Mouse (Mus musculus) frontal cortex, postnatal 14 days (tissue): ENCODE results near the gene Timm13.

Experiments
- DNase-seq, 2 experiments: peaks; one replicate each; pipeline ENCODE4 v3.0.0; 2022; ENCODE audit warnings: low spot score in 2 of 2

Gene Timm13

DNA sequence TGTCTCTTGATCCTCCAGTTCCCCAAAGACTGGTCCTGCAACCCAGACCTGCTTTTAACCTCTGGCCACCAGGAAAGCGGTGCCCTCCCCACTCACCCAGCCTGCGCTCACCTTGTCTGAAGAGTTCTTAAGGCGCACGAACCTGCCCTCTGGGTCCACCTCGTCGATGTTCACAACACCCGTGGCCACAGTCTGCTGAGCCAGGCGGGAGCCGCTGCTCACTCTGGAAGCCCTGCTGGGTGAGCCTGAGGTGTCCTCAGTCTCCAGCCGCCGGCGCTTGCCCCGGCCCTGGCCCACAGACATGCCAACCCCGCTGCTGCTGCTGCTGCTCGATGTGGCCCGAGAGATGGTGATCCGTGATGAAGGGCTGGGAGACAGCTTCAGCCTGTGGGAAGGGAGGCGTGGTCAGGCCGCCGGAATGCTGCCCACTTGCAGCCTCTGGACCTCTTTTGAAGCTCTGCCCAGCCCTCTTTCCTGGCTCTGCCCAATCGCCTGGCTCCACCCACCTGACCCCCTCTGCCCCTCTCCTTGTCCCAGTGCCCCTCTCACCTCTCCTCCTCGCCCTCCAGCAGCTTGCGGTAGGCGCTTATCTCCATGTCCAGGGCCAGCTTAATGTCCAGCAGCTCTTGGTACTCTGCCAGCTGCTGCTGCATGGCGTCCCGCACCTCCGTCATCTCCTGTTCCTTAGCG lies 3.4 kb upstream of the Timm13 start:
- no peak for DNase-seq

GRCm38 (mm10) chr10:80903282-80903681 lies 2.5 kb upstream of the Timm13 start:
- DNase-seq, result no peak

GRCm38 (mm10) chr10:80902273-80902940 lies 1.6 kb upstream of the Timm13 start:
- no peak for DNase-seq

GRCm38 (mm10) chr10:80901409-80902272 lies 872 bp upstream of the Timm13 start:
- no peak for DNase-seq

- DNase-seq, result no peak
These were observed 1.0 kb downstream of the Timm13 start for GRCm38 (mm10) chr10:80899591-80900317.

GRCm38 (mm10) chr10:80899074-80899473 lies 1.7 kb downstream of the Timm13 start:
- no peak for DNase-seq

GRCm38 (mm10) chr10:80897861-80898510 lies 2.8 kb downstream of the Timm13 start:
- DNase-seq, result peak in 1 of 2 experiments; percentile 55

DNA sequence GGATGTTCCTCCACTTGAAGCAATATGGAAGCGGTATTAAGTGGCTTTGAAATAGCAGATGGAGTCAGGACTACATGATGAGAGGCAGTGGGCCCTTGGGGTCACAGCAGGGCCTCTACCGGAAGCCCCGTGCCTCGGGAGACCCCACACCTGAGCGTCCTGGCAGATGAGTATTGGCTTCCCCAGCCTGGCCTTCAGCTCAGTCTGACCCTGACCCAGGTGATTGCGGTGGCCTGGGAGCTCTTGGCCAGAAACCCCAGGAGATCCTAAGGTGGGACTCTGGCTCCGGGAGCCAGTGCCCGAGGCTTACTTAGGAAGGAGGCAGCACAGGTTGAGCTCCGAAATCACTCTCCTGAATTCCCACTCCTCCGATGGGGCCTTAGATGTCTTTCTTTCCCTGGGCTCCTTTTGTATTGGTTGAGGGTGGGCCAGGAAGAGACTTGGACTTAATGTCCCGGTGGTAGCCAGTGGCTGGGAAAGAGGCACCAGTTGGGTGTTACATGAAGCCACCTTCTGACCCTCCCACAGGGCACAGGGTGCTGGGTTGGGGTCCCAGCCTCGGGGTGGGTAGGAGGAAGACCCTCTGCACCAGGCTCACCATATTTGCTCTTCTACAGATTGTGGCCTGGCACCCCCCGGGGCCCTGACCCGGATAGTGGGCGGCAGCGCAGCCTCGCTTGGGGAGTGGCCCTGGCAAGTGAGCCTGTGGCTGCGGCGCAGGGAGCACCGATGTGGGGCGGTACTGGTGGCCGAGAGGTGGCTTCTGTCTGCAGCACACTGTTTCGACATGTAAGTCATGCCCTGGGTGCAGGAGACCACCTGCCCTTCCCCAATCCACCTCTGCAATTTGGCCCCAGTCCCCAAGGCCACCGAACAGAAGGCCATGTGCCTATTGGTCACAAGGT lies 3.9 kb downstream of the Timm13 start:
- DNase-seq, result no peak

DNA sequence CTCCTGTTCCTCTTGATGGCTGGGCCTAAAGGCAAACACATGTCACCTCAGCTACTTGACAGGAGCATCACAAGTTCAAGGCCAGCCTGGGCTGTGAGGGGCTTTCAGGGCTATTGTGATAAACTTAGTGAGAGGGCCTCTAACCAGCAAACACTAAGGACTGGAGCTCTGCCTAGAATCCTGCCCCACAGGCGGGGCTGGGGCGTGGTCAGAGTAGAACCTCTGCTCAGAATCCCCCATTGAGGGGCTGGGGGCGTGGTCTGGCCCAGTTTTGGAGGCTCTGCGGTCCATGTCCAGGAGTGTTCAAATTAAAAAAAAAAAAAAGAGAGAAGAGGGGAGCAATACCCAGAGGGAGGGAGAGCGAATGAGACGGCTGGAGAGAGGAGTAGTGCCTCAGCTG lies 5.1 kb downstream of the Timm13 start:
- DNase-seq, result no peak

DNA sequence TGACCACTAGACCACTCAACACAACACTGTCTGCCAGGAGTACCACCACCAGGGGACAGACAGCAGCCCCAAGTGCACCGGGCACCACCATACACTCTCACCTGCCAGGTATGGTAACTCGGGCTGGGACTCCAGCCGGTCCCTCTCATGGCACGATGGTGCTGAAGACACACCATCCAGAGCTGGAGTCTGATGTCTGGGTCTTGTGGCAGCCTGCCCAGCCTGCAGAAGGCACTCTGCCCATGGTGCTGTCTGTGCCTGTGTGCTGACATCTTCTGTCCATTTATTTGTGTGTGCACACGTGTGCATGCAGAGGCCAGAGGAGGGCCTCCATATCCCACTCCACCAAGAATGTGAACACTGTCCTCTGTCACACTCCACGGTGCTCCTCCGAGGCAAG lies 5.7 kb downstream of the Timm13 start:
- no peak for DNase-seq

- DNase-seq, result no peak
These were observed 13.6 kb downstream of the Timm13 start for GRCm38 (mm10) chr10:80887181-80887580.

GRCm38 (mm10) chr10:80881301-80881700 lies 19.5 kb downstream of the Timm13 start:
- DNase-seq, result peak; percentile 65 to 68

- DNase-seq, result no peak
These were observed 19.9 kb downstream of the Timm13 start for GRCm38 (mm10) chr10:80880901-80881300.

DNA sequence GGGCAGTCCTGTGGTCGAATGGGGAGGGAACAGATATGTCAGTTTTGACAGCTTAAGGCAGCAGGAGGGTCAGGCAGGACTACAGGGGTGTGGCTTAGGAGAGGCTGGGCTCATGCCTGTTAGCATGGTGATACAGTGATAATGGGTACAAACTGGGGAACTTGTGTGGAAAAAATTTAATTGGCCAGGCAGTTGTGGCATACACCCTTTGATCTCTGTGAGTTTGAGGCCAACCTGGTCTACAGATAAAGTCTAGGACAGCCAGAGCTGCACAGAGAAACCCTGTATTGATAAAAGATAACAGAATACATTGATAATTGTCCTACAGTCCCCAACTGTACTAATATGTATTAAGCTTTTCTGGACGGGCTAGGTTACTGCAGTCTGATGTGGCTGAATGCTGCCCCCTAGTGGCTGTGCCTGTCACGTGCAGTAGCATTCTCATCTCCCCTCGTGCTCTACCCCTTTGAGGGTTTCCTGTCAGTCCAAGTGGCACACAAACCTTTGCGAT lies 20.6 kb downstream of the Timm13 start:
- peak in 1 of 2 experiments; percentile 54 for DNase-seq

DNA sequence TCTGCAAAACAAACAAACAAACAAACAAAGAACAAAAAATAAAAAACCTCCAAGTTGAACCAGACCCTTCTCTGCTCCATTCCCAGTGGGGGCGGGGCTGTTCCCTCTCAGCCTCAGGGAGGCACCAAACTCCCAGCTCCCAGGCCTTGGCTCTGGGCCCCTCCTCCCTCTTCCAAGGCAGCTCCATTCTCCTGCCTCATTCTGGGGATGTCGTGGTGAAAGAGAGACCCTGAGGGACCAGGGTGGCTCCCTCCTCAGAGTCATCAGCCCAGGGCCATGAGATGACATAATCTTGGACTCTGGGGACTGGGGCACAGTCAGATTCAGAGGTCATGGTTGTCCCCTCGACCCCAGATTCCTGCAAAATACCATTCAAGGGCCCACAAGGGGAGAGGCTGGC lies 24.2 kb downstream of the Timm13 start:
- DNase-seq, result no peak

DNA sequence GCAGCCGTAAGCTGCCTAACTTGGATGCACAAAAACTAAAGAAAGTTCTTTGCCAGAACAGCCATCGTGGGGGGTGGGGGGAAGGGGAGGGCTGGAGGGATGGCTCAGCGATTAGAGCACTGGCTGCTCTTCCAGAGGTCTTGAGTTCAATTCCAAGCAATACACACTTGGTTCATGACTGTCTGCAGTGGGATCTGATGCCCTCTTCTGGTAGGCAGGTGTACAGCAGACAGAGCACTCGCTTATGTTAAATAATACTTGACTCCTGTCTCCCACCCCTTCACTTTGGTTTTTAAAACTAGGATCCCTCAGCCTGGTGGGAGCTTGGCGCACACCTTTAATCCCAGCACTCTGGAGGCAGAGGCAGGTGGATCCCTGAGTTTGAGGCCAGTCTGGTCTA lies 24.7 kb downstream of the Timm13 start:
- peak in 1 of 2 experiments; percentile 64 for DNase-seq

GRCm38 (mm10) chr10:80874035-80874434 lies 26.7 kb downstream of the Timm13 start:
- no peak for DNase-seq

GRCm38 (mm10) chr10:80871581-80871980 lies 29.2 kb downstream of the Timm13 start, which contains the start of gene Tmprss9:
Gene Tmprss9 (plus strand): TSS chr10:80871848.
- no peak for DNase-seq

- DNase-seq, result no peak
These were observed 29.8 kb downstream of the Timm13 start for GRCm38 (mm10) chr10:80870993-80871392.

DNA sequence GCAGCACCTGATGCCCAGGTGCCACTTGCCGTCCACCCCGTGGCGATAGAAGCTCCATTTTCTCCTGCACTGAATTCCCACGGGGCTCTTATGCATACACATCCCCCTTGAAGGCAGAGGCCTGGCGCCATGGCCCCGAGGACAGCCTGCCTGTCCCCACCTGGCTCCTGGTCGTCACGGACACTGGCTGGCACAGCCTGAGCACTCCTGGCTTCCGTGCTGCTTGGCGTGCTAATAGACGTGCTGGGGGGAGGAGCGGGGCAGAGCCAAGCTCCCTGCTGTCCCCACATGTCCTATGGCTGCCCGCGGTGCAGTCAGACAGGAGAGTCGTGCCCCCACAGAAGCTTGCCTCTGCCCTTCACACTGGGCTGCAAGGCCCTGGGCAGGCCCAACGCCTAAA lies 36.3 kb downstream of the Timm13 start:
- DNase-seq, result no peak
